Mouse (Mus musculus) heart, adult 2 months (tissue): ENCODE results near the gene Sh3yl1. TPM values are rescaled to one million over a fixed set of nuclear protein-coding genes. Genes with fewer than 3 reads are reported as not detected.
A peak's percentile ranks its signal among the peaks of the same experiment; 100 is the strongest.

Source experiments
- DNase-seq, 2 experiments: peaks; one replicate each; pipeline ENCODE4 v3.0.0; 2021
- H3K27ac ChIP-seq: fragments of 200-600 bp; 2 replicates; pipeline ENCODE4 v1.8.1; 2022
- H3K27me3 ChIP-seq: fragments of 200-500 bp; 2 replicates; pipeline ENCODE4 v1.6.1; 2012; ENCODE audit warnings: mild to moderate bottlenecking, low read length, inconsistent platforms, mixed read lengths; ENCODE audit not compliant: control insufficient read depth, insufficient read depth
- H3K36me3 ChIP-seq: fragments of 200-500 bp; 2 replicates; pipeline ENCODE4 v1.6.1; 2012; ENCODE audit warnings: low read length, inconsistent platforms; ENCODE audit not compliant: control insufficient read depth, insufficient read depth
- H3K4me1 ChIP-seq: fragments of 200-500 bp; 2 replicates; pipeline ENCODE4 v1.6.1; 2011; ENCODE audit warnings: low read length; ENCODE audit not compliant: control insufficient read depth, insufficient read depth
- H3K4me3 ChIP-seq: fragments of 200-600 bp; 2 replicates; pipeline ENCODE4 v1.8.1; 2022
- H3K79me2 ChIP-seq: fragments of 200-500 bp; replicated peaks from 2 replicates; pipeline ENCODE4 v1.6.1; 2012; ENCODE audit warnings: mild to moderate bottlenecking, inconsistent platforms, low read length, moderate library complexity, mixed read lengths; ENCODE audit not compliant: control insufficient read depth, insufficient read depth
- H3K9ac ChIP-seq: fragments of 200-500 bp; 2 replicates; pipeline ENCODE4 v1.6.1; 2012; ENCODE audit warnings: low read depth, mild to moderate bottlenecking, control low read depth, inconsistent platforms, low read length, mixed read lengths
- CTCF ChIP-seq: fragments of 200-600 bp; IDR thresholded peaks from 2 replicates; pipeline ENCODE4 v1.8.1; 2022; ENCODE audit warnings: antibody characterized with exemption, mild to moderate bottlenecking, moderate library complexity
- EP300 ChIP-seq: fragments of 200-500 bp; IDR thresholded peaks from 2 replicates; pipeline ENCODE4 v1.6.1; 2011; ENCODE audit warnings: low read depth, low read length, control low read depth; ENCODE audit not compliant: insufficient read depth
- POLR2A ChIP-seq: fragments of 200-500 bp; IDR thresholded peaks from 2 replicates; pipeline ENCODE4 v1.6.1; 2011; ENCODE audit warnings: mild to moderate bottlenecking, low read depth, low read length, control low read depth; ENCODE audit not compliant: insufficient read depth
- whole genome bisulfite sequencing: fragments of 180-500 bp; shearing (Covaris S2); methylation state at CpG from one replicate; pipeline ENCODE4 v1.1.7; 2018; 5-methylcytosine and 5-hydroxymethylcytosine counted together
- intact Hi-C: fragments of 180-260 bp; cut with DNase I; formaldehyde crosslinking; loops from one replicate; pipeline ENCODE4 v1.15.1; 2025
- polyA plus RNA-seq: library from polyadenylated mRNA; depleted of rRNA; stranded (reverse); fragments of >200 nt; gene quantifications from 2 replicates; pipeline ENCODE4 v1.2.3, GENCODE M21; 2012
- total RNA-seq, 2 experiments: library from RNA; stranded (reverse); gene quantifications; 2 replicates each; pipeline ENCODE4 v1.2.3; 2021

Gene Sh3yl1
- total and polyA plus RNA-seq, 3 experiments: 0.88 to 2.0 (median 1.5) TPM

DNA sequence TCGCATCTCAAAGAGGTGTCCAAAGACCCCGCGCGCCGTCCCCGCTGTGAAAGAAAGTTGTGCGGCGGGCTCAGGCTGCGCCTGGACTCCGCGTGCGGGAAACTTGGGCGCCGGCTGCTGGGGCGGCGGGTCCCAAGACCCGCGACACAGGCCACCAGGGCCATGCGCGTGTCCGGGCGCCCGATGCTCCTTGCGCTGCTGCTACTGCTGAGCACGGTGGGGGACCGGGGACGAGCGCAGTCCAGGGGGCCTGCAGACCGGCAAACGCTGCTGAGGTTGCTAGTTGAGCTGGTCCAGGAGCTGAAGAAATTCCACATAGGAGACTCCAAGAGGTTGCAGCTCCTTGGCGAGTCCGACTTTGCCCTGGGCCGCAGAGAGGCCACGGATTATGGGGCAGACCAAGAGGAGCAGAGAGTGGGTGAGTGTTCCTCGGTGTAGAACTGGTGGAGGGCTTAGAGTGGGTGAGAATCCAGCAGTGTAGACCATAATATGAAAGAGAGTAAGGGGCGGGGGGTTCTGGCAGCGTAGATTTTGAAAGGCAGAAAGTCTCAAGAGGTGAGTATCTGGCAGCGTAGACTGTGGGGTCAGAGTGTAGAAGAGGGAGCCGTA, 26.7 kb upstream of the Sh3yl1 start:
- Histone ChIP-seq H3K27me3 (peaks cover 14% of the 10 kb centered on the region), H3K4me1 (no peaks in the 10 kb centered on the region; the same call in 1 of the 2 replicates), H3K36me3 (no peaks in the 10 kb centered on the region), H3K79me2 (no peaks in the 10 kb centered on the region), H3K4me3 (peak overlapping the region; percentile 39), H3K27ac (no peak overlapping the region), H3K9ac (peak overlapping the region; percentile 16; the same call in 1 of the 2 replicates)
- TF ChIP-seq POLR2A (no peak), CTCF (no peak), EP300 (no peak)
- 8% methylated on average over 39 of the region's 39 CpGs for WGBS
- intact Hi-C loops: no loop called here
- DNase-seq: no peak

DNA sequence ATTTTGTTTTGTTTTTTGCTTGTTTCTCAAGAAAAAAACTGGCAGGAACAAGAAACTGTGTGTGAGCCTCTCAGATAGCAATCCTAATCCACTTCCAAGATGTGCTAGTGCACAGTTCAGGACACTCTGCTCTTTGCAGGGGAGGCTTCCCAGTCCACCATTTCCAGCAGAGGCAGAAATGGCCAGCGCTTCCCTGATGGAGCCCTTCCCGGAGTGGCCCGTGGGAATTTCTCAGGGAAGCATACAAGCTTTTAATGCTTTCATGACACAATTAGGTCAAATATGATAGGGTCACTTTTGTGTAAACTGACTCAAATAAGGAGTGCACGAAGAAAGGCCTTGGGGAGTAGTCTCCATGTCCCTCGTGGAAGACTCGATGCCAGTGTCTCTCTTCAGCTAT, 25.6 kb upstream of the Sh3yl1 start:
- 63% methylated on average over 6 of the region's 6 CpGs for WGBS
- Histone ChIP-seq H3K27ac (no peak overlapping the region), H3K79me2 (no peaks in the 10 kb centered on the region), H3K4me1 (no peaks in the 10 kb centered on the region; the same call in 1 of the 2 replicates), H3K36me3 (no peaks in the 10 kb centered on the region), H3K27me3 (peaks cover 14% of the 10 kb centered on the region), H3K4me3 (no peak overlapping the region), H3K9ac (no peak overlapping the region)
- DNase-seq: peak; percentile 49 to 62
- intact Hi-C loops: no loop called here
- TF ChIP-seq EP300: no peak
- TF ChIP-seq POLR2A: no peak
- no peak for TF ChIP-seq CTCF

DNA sequence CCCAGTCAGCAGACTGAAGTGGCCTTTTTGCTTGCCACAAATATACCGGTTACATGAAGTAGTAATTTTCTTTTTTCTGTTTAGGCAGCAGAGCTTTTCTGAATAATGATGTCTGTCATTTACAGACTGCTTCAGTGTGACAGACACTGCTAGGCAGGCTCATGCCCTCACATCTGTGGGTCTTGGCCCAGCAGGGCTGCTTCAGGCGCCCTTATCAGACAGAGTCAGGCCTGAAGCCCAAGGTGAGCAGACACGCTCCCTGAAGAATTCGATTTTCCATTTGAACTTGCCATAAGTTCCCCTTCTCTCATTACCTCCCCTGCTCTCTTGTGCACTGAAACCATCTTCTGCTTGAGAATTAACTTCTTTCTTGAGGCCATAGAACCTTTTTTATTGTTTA, 23.5 kb upstream of the Sh3yl1 start:
- Histone ChIP-seq H3K9ac (no peak overlapping the region), H3K36me3 (no peaks in the 10 kb centered on the region), H3K4me1 (no peaks in the 10 kb centered on the region; the same call in 1 of the 2 replicates), H3K27me3 (peaks cover 14% of the 10 kb centered on the region), H3K79me2 (no peaks in the 10 kb centered on the region), H3K4me3 (no peak overlapping the region), H3K27ac (no peak overlapping the region)
- intact Hi-C loops: no loop called here
- no peak for DNase-seq
- WGBS: 68% methylated on average over 4 of the region's 4 CpGs
- TF ChIP-seq POLR2A (no peak), CTCF (no peak), EP300 (no peak)

DNA sequence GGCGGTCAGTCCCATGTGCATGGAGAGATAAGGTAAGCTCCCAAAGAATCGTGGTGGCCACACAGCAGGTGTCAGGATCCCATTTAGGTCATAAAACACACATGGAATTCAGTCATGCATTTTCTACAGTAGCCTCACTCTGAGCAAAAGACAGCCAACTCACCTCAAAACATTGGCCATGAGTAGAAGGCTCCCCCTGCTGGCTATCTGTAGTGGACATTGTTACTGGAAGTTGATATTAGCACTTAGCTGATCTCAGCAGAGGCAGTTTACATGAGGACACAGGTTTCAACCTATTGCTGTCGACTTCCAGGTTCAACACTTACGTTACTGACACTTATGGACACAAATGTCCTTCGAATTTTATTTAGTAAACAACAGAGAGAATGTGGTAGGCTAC, 21.4 kb upstream of the Sh3yl1 start:
- Histone ChIP-seq H3K36me3 (no peaks in the 10 kb centered on the region), H3K4me3 (no peak overlapping the region), H3K27ac (no peak overlapping the region), H3K79me2 (no peaks in the 10 kb centered on the region), H3K4me1 (no peaks in the 10 kb centered on the region; the same call in 1 of the 2 replicates), H3K27me3 (peaks cover 2% of the 10 kb centered on the region; the same call in 1 of the 2 replicates), H3K9ac (no peak overlapping the region)
- TF ChIP-seq EP300 (no peak), CTCF (peak; percentile 82)
- intact Hi-C loops: loop anchor here (1.0 kb wide), 1 partner anchor 293 kb away; no protein-coding TSS in a partner anchor
- peak; percentile 27 to 37 for DNase-seq
- 36% methylated on average over 5 of the region's 5 CpGs for WGBS

DNA sequence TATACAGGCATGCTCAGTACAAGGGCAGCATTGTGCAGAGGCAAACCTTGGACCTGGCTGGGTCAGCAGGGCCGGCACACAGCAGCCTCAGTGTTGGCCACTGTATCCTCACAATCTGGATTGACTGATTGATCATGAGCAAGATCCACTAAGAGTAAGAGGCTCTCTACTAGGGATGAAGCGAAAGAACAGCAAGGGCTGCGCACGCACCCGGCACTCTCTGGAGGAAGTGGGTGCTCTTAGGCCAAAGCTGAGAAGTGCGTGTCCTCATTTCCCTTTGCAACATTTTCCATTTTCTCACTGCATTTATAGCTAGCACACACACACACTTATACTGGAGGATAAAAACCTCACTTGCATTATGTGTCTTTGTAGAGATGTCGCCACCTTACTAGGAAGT, 20.0 kb upstream of the Sh3yl1 start:
- no peak for DNase-seq

DNA sequence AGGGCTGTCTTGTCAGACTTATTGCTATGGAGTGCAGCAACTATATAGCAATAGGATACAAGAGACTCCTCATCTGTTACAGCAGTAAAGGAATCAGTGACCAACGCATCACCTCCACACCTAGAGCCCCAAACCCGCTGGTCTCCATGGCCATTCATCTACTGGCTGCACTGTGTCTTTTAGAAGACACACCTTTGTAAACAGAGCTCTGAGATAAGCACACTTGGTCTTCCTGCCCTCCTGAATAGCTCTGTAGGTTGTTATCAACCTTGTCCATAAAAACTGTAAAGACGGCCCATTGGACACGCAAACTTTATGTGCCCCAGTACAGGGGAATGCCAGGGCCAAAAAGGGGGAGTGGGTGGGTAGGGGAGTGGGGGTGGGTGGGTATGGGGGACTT, 14.4 kb upstream of the Sh3yl1 start:
- no peaks in the 10 kb centered on the region for H3K4me1 ChIP-seq
- no peaks in the 10 kb centered on the region for H3K79me2 ChIP-seq
- TF ChIP-seq CTCF (no peak), POLR2A (no peak), EP300 (no peak)
- H3K27me3 ChIP-seq: no peaks in the 10 kb centered on the region
- no peak overlapping the region for H3K9ac ChIP-seq
- H3K36me3 ChIP-seq: no peaks in the 10 kb centered on the region
- no peak overlapping the region for H3K4me3 ChIP-seq
- no peak overlapping the region for H3K27ac ChIP-seq
- no peak for DNase-seq
- intact Hi-C loops: no loop called here
- WGBS: 92% methylated on average over 4 of the region's 4 CpGs

More for the DNA sequence above, 20.0 kb upstream of the Sh3yl1 start:
- no peaks in the 10 kb centered on the region for H3K79me2 ChIP-seq
- TF ChIP-seq POLR2A: no peak
- no peaks in the 10 kb centered on the region for H3K36me3 ChIP-seq
- H3K27ac ChIP-seq: no peak overlapping the region
- H3K27me3 ChIP-seq: peaks cover 2% of the 10 kb centered on the region; the same call in 1 of the 2 replicates
- no peak overlapping the region for H3K4me3 ChIP-seq
- intact Hi-C loops: no loop called here
- no peak overlapping the region for H3K9ac ChIP-seq
- 72% methylated on average over 7 of the region's 7 CpGs for WGBS
- H3K4me1 ChIP-seq: no peaks in the 10 kb centered on the region
